In genomic region chr11:75458169-75458568, GRCm38 (mm10) we compare ENCODE assay signal across 8 mouse cellular contexts. TPM values are rescaled to one million over a fixed set of nuclear protein-coding genes. Genes with fewer than 3 reads are reported as not detected.
A peak's percentile ranks its signal among the peaks of the same experiment; 100 is the strongest.
DNase-seq lines count a peak whose midpoint lies in the region; ATAC-seq and TF ChIP-seq lines count a peak whose summit lies in the region.

No protein-coding gene starts in this region.

- WGBS in midbrain, embryonic 14.5 days = 22% methylated on average over 3 of the region's 3 CpGs
- WGBS in midbrain, embryonic 15.5 days = 21% methylated on average over 3 of the region's 3 CpGs
- 16% methylated on average over 3 of the region's 3 CpGs for WGBS in liver, postnatal 0 days (ENCODE audit: insufficient replicate concordance)

- no peak for ATAC-seq in midbrain, embryonic 14.5 days (ENCODE audit: low FRiP score, low TSS enrichment)
- ATAC-seq in midbrain, embryonic 15.5 days (replicated peaks) = no peak
- ATAC-seq in liver, postnatal 0 days = no peak

- no peak overlapping the region for H3K4me2 ChIP-seq in midbrain, embryonic 14.5 days (ENCODE audit: low read length)
- no peak overlapping the region for H3K4me2 ChIP-seq in midbrain, embryonic 15.5 days
- H3K4me2 ChIP-seq in liver, postnatal 0 days (ENCODE audit: low read depth, low read length) = no peak overlapping the region

- no peak overlapping the region for H3K27ac ChIP-seq in midbrain, embryonic 14.5 days (replicated peaks; ENCODE audit: low read depth, low read length)
- no peak overlapping the region for H3K27ac ChIP-seq in midbrain, embryonic 15.5 days
- peak overlapping the region; percentile 99 for H3K27ac ChIP-seq in liver, postnatal 0 days (ENCODE audit: low read depth)

- H3K36me3 ChIP-seq in midbrain, embryonic 14.5 days (ENCODE audit: control insufficient read depth, insufficient read depth, low read length) = no peaks in the 10 kb centered on the region
- H3K36me3 ChIP-seq in midbrain, embryonic 15.5 days (replicated peaks) = no peaks in the 10 kb centered on the region
- peaks cover 1% of the 10 kb centered on the region; the same call in 1 of the 2 replicates for H3K36me3 ChIP-seq in liver, postnatal 0 days (replicated peaks; ENCODE audit: insufficient read depth, low read length)

- H3K27me3 ChIP-seq in midbrain, embryonic 14.5 days (ENCODE audit: control insufficient read depth, insufficient read depth, low read length) = no peaks in the 10 kb centered on the region
- 0 out of 2 replicates have a peak, but pooled peaks cover 6% of the 10 kb centered on the region for H3K27me3 ChIP-seq in midbrain, embryonic 15.5 days (replicated peaks)
- H3K27me3 ChIP-seq in liver, postnatal 0 days (ENCODE audit: insufficient read depth, low read length) = no peaks in the 10 kb centered on the region

- peaks cover 33% of the 10 kb centered on the region for H3K4me1 ChIP-seq in midbrain, embryonic 14.5 days (ENCODE audit: control insufficient read depth, insufficient read depth, low read length)
- H3K4me1 ChIP-seq in midbrain, embryonic 15.5 days = peaks cover 45% of the 10 kb centered on the region
- peaks cover 56% of the 10 kb centered on the region for H3K4me1 ChIP-seq in liver, postnatal 0 days (ENCODE audit: insufficient read depth)

- no peak overlapping the region for H3K4me3 ChIP-seq in midbrain, embryonic 14.5 days (replicated peaks; ENCODE audit: low read depth, low read length)
- no peak overlapping the region for H3K4me3 ChIP-seq in midbrain, embryonic 15.5 days
- H3K4me3 ChIP-seq in liver, postnatal 0 days (ENCODE audit: low read depth, low read length) = no peak overlapping the region

- H3K9me3 ChIP-seq in midbrain, embryonic 14.5 days (ENCODE audit: control insufficient read depth, low read length) = no peaks in the 10 kb centered on the region
- H3K9me3 ChIP-seq in midbrain, embryonic 15.5 days = no peaks in the 10 kb centered on the region
- no peaks in the 10 kb centered on the region for H3K9me3 ChIP-seq in liver, postnatal 0 days (ENCODE audit: low read length)

- H3K9ac ChIP-seq in midbrain, embryonic 14.5 days (replicated peaks; ENCODE audit: low read length) = no peak overlapping the region
- H3K9ac ChIP-seq in midbrain, embryonic 15.5 days = no peak overlapping the region
- no peak overlapping the region; the same call in 1 of the 2 replicates for H3K9ac ChIP-seq in liver, postnatal 0 days (replicated peaks)

- no peak for TF ChIP-seq EP300 in liver, postnatal 0 days (IDR thresholded peaks at IDR 0.05; ENCODE audit: low read depth)

- DNase-seq in cerebellum, postnatal 10 days = peak; percentile 64 to 73
- DNase-seq in cerebellum, adult 11-12 months = no peak
- peak; percentile 64 for DNase-seq in midbrain, embryonic 14.5 days
- peak; percentile 52 for DNase-seq in embryo, embryonic 9.5 days (ENCODE audit: extremely low spot score)
- DNase-seq in liver, postnatal 0 days = peak; percentile 68
- DNase-seq in thymus, postnatal 25 days = peak; percentile 70
- no peak for DNase-seq in frontal cortex, postnatal 25 days (ENCODE audit: low spot score in 2 of 2)

- peak; percentile 92 for TF ChIP-seq CTCF in liver, postnatal 0 days (IDR thresholded peaks at IDR 0.05; ENCODE audit: low read depth)

RNA-seq across cellular contexts. Expression of gene Tlcd2, which starts 3.3 kb away (rescaled TPM):
- 1.1 and 2.5 TPM in 2 replicates for polyA plus RNA-seq in midbrain, embryonic 14.5 days (2014; fragmentation: Nextera tagmentation; extraction: Ambion mirVana)
- 2.2 and 2.8 TPM in 2 replicates for polyA plus RNA-seq in midbrain, embryonic 15.5 days (2015; fragmentation: Nextera tagmentation; extraction: Ambion mirVana)
- polyA plus RNA-seq in liver, postnatal 0 days (2015; fragmentation: Nextera tagmentation; extraction: Ambion mirVana) = 34.2 and 35.6 TPM in 2 replicates

RNA-seq across cellular contexts. Expression of gene Wdr81, which starts 3.7 kb away (rescaled TPM):
- polyA plus RNA-seq in midbrain, embryonic 14.5 days (2014; fragmentation: Nextera tagmentation; extraction: Ambion mirVana) = 5.7 and 7.4 TPM in 2 replicates
- polyA plus RNA-seq in midbrain, embryonic 15.5 days (2015; fragmentation: Nextera tagmentation; extraction: Ambion mirVana) = 8.4 and 8.7 TPM in 2 replicates
- 8.4 and 9.5 TPM in 2 replicates for polyA plus RNA-seq in liver, postnatal 0 days (2015; fragmentation: Nextera tagmentation; extraction: Ambion mirVana)

RNA-seq across cellular contexts. Expression of gene Serpinf2, which starts 18.8 kb away (rescaled TPM):
- polyA plus RNA-seq in midbrain, embryonic 14.5 days (2014; fragmentation: Nextera tagmentation; extraction: Ambion mirVana) = not detected in 2 replicates
- 0.37 TPM in 1 of 2 replicates, not detected in the other for polyA plus RNA-seq in midbrain, embryonic 15.5 days (2015; fragmentation: Nextera tagmentation; extraction: Ambion mirVana)
- 975 and 1,049 TPM in 2 replicates for polyA plus RNA-seq in liver, postnatal 0 days (2015; fragmentation: Nextera tagmentation; extraction: Ambion mirVana)

RNA-seq across cellular contexts. Expression of gene Prpf8, which starts 28.4 kb away (rescaled TPM):
- 59.9 and 89.5 TPM in 2 replicates for polyA plus RNA-seq in midbrain, embryonic 14.5 days (2014; fragmentation: Nextera tagmentation; extraction: Ambion mirVana)
- 54.8 and 56.4 TPM in 2 replicates for polyA plus RNA-seq in midbrain, embryonic 15.5 days (2015; fragmentation: Nextera tagmentation; extraction: Ambion mirVana)
- 12.1 and 13.9 TPM in 2 replicates for polyA plus RNA-seq in liver, postnatal 0 days (2015; fragmentation: Nextera tagmentation; extraction: Ambion mirVana)

RNA-seq across cellular contexts. Expression of gene Serpinf1, which starts 35.7 kb away (rescaled TPM):
- polyA plus RNA-seq in midbrain, embryonic 14.5 days (2014; fragmentation: Nextera tagmentation; extraction: Ambion mirVana) = 2.7 and 38.5 TPM in 2 replicates
- polyA plus RNA-seq in midbrain, embryonic 15.5 days (2015; fragmentation: Nextera tagmentation; extraction: Ambion mirVana) = 29.8 and 42.7 TPM in 2 replicates
- 823 and 833 TPM in 2 replicates for polyA plus RNA-seq in liver, postnatal 0 days (2015; fragmentation: Nextera tagmentation; extraction: Ambion mirVana)

Comparison
In these comparisons a context has a peak if more than half of its experiments do, and no peak if none do; other contexts are left out.
1. DNase-seq: peak in cerebellum, postnatal 10 days (2 of 2), midbrain, embryonic 14.5 days (single experiment), embryo, embryonic 9.5 days (single experiment), liver, postnatal 0 days (single experiment) and thymus, postnatal 25 days (single experiment); none in cerebellum, adult 11-12 months (single experiment) and frontal cortex, postnatal 25 days (0 of 2).
2. RNA of gene Serpinf2, which starts 18.8 kb away (polyA plus RNA-seq): 975 to 1,049 TPM in liver, postnatal 0 days; 0.37 TPM in midbrain, embryonic 15.5 days and not detected in midbrain, embryonic 14.5 days; every median in the first group is over 100 times any median in the second.